Mouse (Mus musculus) CD8-positive naive resting alpha-beta T cell, adult 2 months (primary cell): ENCODE measurements around the gene Bglap3.

Experiments
- DNase-seq, 2 experiments: peaks; one replicate each; pipeline ENCODE4 v3.0.0; 2022; ENCODE audit warnings: low read depth in 2 of 2, low spot score in 2 of 2

Gene Bglap3

DNA sequence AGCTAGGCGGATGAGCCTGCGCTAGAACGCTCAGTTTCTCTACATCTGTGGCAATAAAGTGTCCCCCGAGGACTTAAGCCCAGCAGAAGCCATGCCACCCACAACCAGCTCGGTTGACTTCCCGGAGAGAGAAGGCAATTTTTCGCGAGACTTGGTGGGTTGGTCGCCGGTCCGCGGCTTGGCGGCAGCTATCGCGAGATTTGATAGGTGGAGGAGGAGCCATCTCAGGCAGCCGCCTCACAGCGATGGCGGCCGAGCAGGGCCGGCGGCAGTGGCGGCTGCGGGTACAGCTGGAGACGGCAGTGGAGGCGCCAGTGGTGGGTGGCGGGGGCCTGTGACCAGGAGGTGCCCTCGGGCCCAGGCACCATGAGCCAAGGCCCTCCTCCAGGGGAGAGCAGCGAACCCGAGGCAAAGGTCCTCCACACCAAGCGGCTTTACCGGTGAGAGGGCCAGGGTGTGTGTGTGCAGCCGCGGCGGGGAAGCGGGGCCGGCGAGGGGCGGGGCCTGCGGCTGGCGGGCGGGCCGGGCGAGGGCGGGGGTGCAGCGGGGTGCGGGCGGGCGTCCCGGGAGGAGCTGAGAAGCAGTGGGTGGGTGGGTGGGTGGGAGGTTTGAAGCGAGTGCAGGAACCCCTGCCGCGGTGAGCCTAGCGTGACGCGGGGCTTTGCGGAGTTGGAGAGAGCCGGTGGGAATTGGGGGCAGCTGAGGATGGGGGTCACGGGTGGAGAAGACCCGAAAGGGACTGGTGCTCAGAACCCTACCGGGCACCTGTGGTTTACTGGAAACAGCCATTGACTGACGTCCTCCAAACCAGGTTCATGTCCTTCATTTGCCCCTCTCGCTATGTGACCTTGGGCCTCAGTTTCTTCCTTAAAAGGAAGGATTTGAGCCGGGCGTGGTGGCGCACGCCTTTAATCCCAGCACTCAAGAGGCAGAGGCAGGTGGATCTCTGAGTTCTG lies 36.2 kb downstream of the Bglap3 start, which contains the start of the genes Tmem79 and Smg5:
Gene Tmem79 (minus strand): TSS at position 91 of the 956 bp plus-strand sequence.
Gene Smg5 (plus strand): TSS at position 203 of the 956 bp plus-strand sequence.
- DNase-seq: peak; percentile 96 to 97

DNA sequence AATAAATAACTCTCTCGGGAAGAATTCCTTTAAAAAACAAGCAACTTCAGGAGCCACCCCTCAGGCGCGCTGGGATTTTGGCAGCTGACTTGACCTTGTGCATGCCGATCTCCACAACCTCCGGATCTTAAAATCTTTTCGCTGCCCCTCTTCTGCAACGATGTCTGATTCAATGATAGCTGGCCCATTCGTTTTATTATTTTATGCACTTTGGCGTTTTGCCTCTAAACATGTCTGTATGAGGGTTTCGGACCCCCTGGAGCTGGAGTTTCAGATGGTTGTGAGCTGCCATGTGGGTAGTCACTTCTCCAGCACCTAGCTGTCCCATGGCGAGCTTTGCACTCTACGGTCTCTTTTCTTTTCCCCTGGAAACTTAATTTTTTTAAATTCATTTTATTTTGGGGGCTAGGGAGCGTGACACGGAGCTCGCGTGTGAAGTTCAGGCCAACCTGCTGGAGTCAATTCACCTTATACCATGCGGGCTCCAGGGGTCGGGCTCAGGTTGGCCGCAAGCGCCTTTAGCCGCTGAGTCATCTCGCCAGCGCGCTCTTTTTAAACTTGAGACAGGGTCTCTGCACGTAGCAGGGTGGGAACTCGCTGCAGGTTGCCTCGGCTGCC lies 37.0 kb downstream of the Bglap3 start:
- no peak for DNase-seq

DNA sequence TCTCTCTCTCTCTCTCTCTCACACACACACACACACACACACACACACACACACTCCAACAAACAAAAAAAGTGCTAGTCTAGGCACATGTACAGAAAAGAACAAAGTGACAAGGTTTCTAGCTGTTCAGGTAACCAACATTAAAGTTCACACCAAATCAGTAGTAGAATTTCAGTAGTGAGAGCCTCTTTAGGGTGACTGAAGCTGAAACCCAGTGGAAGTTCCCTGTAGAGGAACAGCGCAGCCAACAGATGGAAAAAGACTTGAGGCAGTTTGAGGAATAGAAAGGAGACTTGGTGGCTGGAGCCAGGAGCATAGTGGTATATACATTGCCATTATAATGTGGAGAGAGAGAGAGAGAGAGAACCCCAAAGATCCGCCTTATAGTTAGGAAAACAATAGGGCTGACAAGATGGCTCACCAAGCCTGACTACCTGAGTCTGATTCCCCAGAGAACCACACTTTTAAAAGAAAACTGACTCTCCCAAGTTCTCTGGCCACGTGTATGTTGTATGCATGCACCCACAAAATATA lies 37.6 kb downstream of the Bglap3 start:
- no peak for DNase-seq

DNA sequence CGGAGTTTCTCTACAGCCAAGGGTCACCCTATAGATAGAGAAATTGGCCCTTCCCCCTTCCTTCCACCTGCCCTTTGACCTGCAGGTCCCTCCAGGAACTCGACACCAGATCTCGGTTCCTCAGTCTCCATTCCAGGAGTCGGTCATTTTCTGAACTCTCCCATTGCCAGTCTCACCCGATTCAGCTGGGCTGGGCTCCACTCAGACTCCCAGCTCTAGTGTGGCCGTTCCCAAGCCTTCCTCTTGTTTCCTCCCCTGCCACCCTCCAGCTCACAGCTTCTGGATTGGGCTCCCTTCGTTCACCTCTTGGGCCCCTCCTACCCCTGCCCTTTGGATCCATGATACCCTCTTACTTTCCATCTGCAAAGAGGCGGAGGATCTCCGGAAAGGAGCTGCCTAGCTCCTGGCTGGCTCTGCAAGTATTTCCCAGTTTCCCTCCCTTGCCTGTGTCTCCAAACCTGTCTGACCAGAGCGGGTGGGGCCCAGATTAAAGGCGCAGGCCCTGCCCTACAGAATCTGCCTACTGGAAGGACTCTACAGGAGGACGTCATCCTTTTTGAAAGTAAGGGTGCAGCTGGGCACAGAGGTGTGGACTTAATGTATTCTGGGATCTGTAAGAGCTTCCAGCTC lies 38.4 kb downstream of the Bglap3 start:
- no peak for DNase-seq

DNA sequence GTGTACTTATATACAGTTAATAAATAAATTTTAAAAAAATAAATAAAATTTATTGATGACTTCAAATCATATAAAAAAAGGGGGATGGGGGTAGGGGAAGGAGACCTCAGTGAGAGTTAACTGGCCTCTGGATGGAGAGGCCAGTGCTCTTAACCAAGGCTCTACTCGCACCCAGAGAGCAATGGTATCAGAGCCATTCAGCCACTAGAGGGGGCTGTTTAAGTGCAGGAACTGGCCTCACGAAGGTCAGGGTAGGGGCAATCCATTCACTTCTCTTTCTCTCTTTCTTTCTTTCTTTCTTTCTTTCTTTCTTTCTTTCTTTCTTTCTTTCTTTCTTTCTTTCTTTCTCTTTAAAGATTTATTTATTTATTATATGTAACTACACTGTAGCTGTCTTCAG lies 41.3 kb downstream of the Bglap3 start:
- peak; percentile 38 to 61 for DNase-seq

DNA sequence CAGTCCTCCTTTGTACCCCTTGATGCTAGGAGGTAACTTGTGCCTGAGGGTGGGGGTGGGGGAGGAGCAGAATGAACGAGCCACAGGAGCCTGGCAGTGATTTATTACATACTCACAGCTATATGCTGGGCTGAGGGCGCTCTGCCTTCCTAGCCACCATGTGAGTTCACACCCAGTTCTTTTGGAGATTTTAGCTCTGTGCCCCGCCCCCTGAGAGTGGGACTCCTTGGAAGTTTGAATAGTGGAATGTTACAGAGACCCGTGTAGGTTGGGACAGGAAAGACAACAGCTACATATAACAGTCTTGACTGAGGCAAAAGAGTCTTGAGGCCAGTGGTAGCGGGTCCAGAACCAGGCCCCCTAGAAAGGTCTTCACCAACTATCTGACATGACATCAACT lies 43.6 kb downstream of the Bglap3 start:
- no peak for DNase-seq

DNA sequence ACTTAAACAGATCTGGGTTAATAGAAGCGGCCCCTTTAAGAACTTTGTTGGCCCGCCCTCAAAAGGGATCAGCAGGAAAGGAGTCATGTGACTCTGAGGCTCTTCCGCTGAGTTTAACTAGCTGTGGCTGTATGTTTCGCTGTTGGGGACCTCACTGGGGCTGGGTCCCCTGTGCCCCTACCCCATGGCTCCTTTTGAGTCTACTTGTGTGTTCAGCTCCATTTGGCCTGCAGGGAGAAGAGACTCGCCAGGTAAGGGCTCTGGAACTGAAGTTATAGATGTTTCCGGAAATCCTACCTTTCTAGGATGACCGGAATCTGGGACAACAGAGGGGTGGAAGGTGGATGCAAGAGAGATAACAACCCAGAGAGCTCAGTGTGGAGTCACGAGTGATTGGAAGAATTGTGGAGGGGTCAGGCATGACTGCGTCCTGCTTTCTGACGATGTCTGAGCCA lies 47.6 kb downstream of the Bglap3 start, which contains the start of gene Glmp:
Gene Glmp (plus strand): TSS at position 73 of the 455 bp plus-strand sequence.
- DNase-seq: peak; percentile 23 to 31
